Mouse (Mus musculus): ENCODE data around the gene Gm28048.

DNA sequence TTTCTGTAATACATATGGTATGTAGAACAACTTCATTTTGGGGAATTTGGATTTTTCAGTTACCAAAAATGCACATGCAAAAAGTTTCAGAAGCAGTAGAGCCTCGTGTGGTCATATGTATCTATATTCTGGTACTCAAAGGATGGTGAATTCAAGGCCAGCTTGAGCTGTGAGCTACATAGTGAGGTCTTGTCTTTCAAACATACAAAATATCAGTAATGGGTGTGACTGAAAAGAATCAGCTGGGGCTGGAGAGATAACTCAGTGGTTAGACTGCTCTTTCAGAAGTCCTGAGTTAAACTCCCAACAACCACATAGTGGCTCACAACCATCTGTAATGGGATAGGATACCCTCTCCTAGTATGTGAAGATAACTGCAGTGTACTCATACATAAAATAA lies 16.4 kb upstream of the Gm28048 start:
- TF ChIP-seq CTCF (IDR thresholded peaks at IDR 0.05; ENCODE audit: low read depth): no peak
- TF ChIP-seq EP300 (optimal IDR thresholded peaks at IDR 0.05): no peak
